Mouse (Mus musculus) heart, embryonic 14.5 days (tissue): ENCODE results near the gene Akt1. TPM values are rescaled to one million over a fixed set of nuclear protein-coding genes. Genes with fewer than 3 reads are reported as not detected.

Source experiments
- ATAC-seq: fragments of 200-750 bp; cut with Nextera tagmentation; 2 replicates; pipeline ENCODE4 v1.8.0; 2017; ENCODE audit warnings: low read depth, moderate TSS enrichment; ENCODE audit not compliant: insufficient number of reproducible peaks, insufficient read depth, low FRiP score
- H3K27ac ChIP-seq, 2 experiments: fragments of 200-500 bp in 1 of 2; fragments of 300-500 bp in 1 of 2; sonication (generic) in 1 of 2; replicated peaks in 1 of 2; 2 replicates each; pipeline ENCODE4 v1.5.1; 2012 to 2014; ENCODE audit warnings: low read depth in 2 of 2, low read length in 2 of 2, control low read depth in 1 of 2, mild to moderate bottlenecking in 1 of 2, mixed read lengths in 1 of 2; ENCODE audit not compliant: control insufficient read depth in 1 of 2, insufficient read depth in 1 of 2
- H3K27me3 ChIP-seq: fragments of 300-500 bp; sonication (generic); 2 replicates; pipeline ENCODE4 v1.6.1; 2014; ENCODE audit warnings: mild to moderate bottlenecking, low read length, control low read depth; ENCODE audit not compliant: control insufficient read depth, insufficient read depth
- H3K36me3 ChIP-seq: fragments of 300-500 bp; sonication (generic); 2 replicates; pipeline ENCODE4 v1.6.1; 2014; ENCODE audit warnings: mild to moderate bottlenecking, control low read depth, low read length, mixed read lengths; ENCODE audit not compliant: control insufficient read depth, insufficient read depth
- H3K4me1 ChIP-seq, 2 experiments: fragments of 200-500 bp in 1 of 2; fragments of 300-500 bp in 1 of 2; sonication (generic) in 1 of 2; 2 replicates each; pipeline ENCODE4 v1.6.1; 2012 to 2014; ENCODE audit warnings: low read length in 2 of 2, control low read depth in 1 of 2, mixed read lengths in 1 of 2; ENCODE audit not compliant: control insufficient read depth in 2 of 2, insufficient read depth in 2 of 2
- H3K4me2 ChIP-seq: fragments of 300-500 bp; sonication (generic); 2 replicates; pipeline ENCODE4 v1.6.1; 2014; ENCODE audit warnings: mild to moderate bottlenecking, low read length
- H3K4me3 ChIP-seq, 2 experiments: fragments of 200-500 bp in 1 of 2; fragments of 300-500 bp in 1 of 2; sonication (generic) in 1 of 2; 2 replicates each; pipeline ENCODE4 v1.5.1; 2012 to 2014; ENCODE audit warnings: low read length in 2 of 2, mild to moderate bottlenecking in 2 of 2, control low read depth in 1 of 2, low read depth in 1 of 2, moderate library complexity in 1 of 2; ENCODE audit not compliant: control insufficient read depth in 1 of 2, insufficient read depth in 1 of 2
- H3K9ac ChIP-seq: fragments of 300-500 bp; sonication (generic); 2 replicates; pipeline ENCODE4 v1.6.1; 2014; ENCODE audit warnings: mild to moderate bottlenecking, low read length
- H3K9me3 ChIP-seq: fragments of 300-500 bp; sonication (generic); 2 replicates; pipeline ENCODE4 v1.6.1; 2016; ENCODE audit warnings: low read length, control low read depth; ENCODE audit not compliant: control insufficient read depth
- WGBS: fragments of 180-500 bp; shearing (Covaris S2); extraction: QIAGEN DNeasy Blood & Tissue Kit; methylation state at CpG from one replicate; pipeline ENCODE4 v1.1.7; 2014; 5-methylcytosine and 5-hydroxymethylcytosine counted together
- polyA plus RNA-seq: library from polyadenylated mRNA; unstranded; fragments of >200 nt; fragmentation: Nextera tagmentation; extraction: Ambion mirVana; gene quantifications from 2 replicates; pipeline ENCODE4 v1.2.1, GENCODE M21; 2014

Akt1 gene
- polyA plus RNA-seq, 1 experiment from 2014 or later: 182 TPM

- Histone ChIP-seq H3K27ac (no peak overlapping the region), H3K4me2 (no peak overlapping the region), H3K27me3 (peaks cover 28% of the 10 kb centered on the region), H3K4me3 (no peak overlapping the region), H3K4me1 (peaks cover 9 to 11% of the 10 kb centered on the region in 2 experiments; a peak in 3 of 4 replicates), H3K9me3 (no peaks in the 10 kb centered on the region), H3K9ac (no peak overlapping the region), H3K36me3 (no peaks in the 10 kb centered on the region)
- 48% methylated on average over 6 of the region's 6 CpGs for WGBS
- no peak for ATAC-seq
Measured at GRCm38 (mm10) chr12:112702374-112703320, 28.0 kb upstream of the Akt1 start.

- H3K9ac ChIP-seq: peak overlapping the region; percentile 47
- 7% methylated on average over 15 of the region's 15 CpGs for WGBS
- H3K9me3 ChIP-seq: no peaks in the 10 kb centered on the region
- peak overlapping the region in 1 of 2 experiments; percentile 7; a peak in 1 of 4 replicates for H3K4me3 ChIP-seq
- no peak overlapping the region for H3K27ac ChIP-seq
- no peaks in the 10 kb centered on the region for H3K36me3 ChIP-seq
- H3K4me2 ChIP-seq: peak overlapping the region; percentile 55
- ATAC-seq: no peak
- H3K4me1 ChIP-seq: peaks cover 6 to 7% of the 10 kb centered on the region in 2 experiments; a peak in 2 of 4 replicates
- peaks cover 24% of the 10 kb centered on the region for H3K27me3 ChIP-seq
Measured at GRCm38 (mm10) chr12:112700522-112700921, 25.8 kb upstream of the Akt1 start.

GRCm38 (mm10) chr12:112696806-112697425 is 22.2 kb upstream of the Akt1 start:
- WGBS: 77% methylated on average over 3 of the region's 3 CpGs
- ATAC-seq: no peak
- H3K27me3 ChIP-seq: peaks cover 14% of the 10 kb centered on the region

GRCm38 (mm10) chr12:112694127-112694475 is 19.4 kb upstream of the Akt1 start:
- peak overlapping the region; percentile 88 for H3K4me2 ChIP-seq
- 74% methylated on average over 10 of the region's 10 CpGs for WGBS
- H3K4me1 ChIP-seq: peaks cover 11 to 12% of the 10 kb centered on the region in 2 experiments
- peak overlapping the region in 1 of 2 experiments; percentile 76; a peak in 2 of 4 replicates for H3K4me3 ChIP-seq
- peak overlapping the region in 1 of 2 experiments; percentile 84; a peak in 1 of 4 replicates for H3K27ac ChIP-seq
- H3K9ac ChIP-seq: peak overlapping the region; percentile 96
- no peak for ATAC-seq
- no peaks in the 10 kb centered on the region for H3K36me3 ChIP-seq
- H3K9me3 ChIP-seq: no peaks in the 10 kb centered on the region
- no peaks in the 10 kb centered on the region for H3K27me3 ChIP-seq

More at GRCm38 (mm10) chr12:112696806-112697425, 22.2 kb upstream of the Akt1 start:
- Histone ChIP-seq H3K9me3 (no peaks in the 10 kb centered on the region), H3K27ac (no peak overlapping the region), H3K4me3 (no peak overlapping the region), H3K9ac (no peak overlapping the region), H3K4me2 (no peak overlapping the region), H3K36me3 (no peaks in the 10 kb centered on the region), H3K4me1 (peaks cover 17 to 19% of the 10 kb centered on the region in 2 experiments)

GRCm38 (mm10) chr12:112693185-112694126 is 18.8 kb upstream of the Akt1 start:
- Histone ChIP-seq H3K9me3 (no peaks in the 10 kb centered on the region), H3K4me3 (peak overlapping the region; percentile 76 to 82), H3K4me1 (peaks cover 11 to 15% of the 10 kb centered on the region in 2 experiments), H3K27ac (peak overlapping the region; percentile 84 to 85), H3K36me3 (no peaks in the 10 kb centered on the region), H3K4me2 (peak overlapping the region; percentile 88), H3K27me3 (no peaks in the 10 kb centered on the region), H3K9ac (peak overlapping the region; percentile 96)
- WGBS: 4% methylated on average over 54 of the region's 54 CpGs
- peak; percentile 88 for ATAC-seq

- H3K4me1 ChIP-seq: peaks cover 6 to 8% of the 10 kb centered on the region in 2 experiments; a peak in 3 of 4 replicates
- H3K27ac ChIP-seq: no peak overlapping the region
- no peak overlapping the region for H3K9ac ChIP-seq
- H3K27me3 ChIP-seq: no peaks in the 10 kb centered on the region
- ATAC-seq: no peak
- H3K9me3 ChIP-seq: no peaks in the 10 kb centered on the region
- no peak overlapping the region for H3K4me2 ChIP-seq
- H3K4me3 ChIP-seq: no peak overlapping the region
- WGBS: 46% methylated on average over 15 of the region's 15 CpGs
- no peaks in the 10 kb centered on the region for H3K36me3 ChIP-seq
Measured at GRCm38 (mm10) chr12:112688458-112688857, 13.8 kb upstream of the Akt1 start.

GRCm38 (mm10) chr12:112683351-112683750 is 8.7 kb upstream of the Akt1 start:
- Histone ChIP-seq H3K27me3 (peaks cover 14% of the 10 kb centered on the region), H3K4me3 (no peak overlapping the region), H3K4me2 (no peak overlapping the region), H3K36me3 (peaks cover 16% of the 10 kb centered on the region), H3K27ac (no peak overlapping the region), H3K9me3 (no peaks in the 10 kb centered on the region), H3K9ac (no peak overlapping the region), H3K4me1 (peaks cover 2 to 6% of the 10 kb centered on the region in 2 experiments; a peak in 3 of 4 replicates)
- no peak for ATAC-seq
- 62% methylated on average over 7 of the region's 7 CpGs for WGBS
